Mouse (Mus musculus) forebrain, postnatal 0 days (tissue): Measurements from ENCODE around the gene Fmo5. TPM values are rescaled to one million over a fixed set of nuclear protein-coding genes. Genes with fewer than 3 reads are reported as not detected.

ENCODE experiments used
- ATAC-seq: fragments of 200-750 bp; cut with Nextera tagmentation; 2 replicates; pipeline ENCODE4 v1.8.0; 2017; ENCODE audit warnings: mild to moderate bottlenecking, moderate library complexity
- DNase-seq: peaks from one replicate; pipeline ENCODE4 v3.0.0-alpha.2; 2015
- H3K27ac ChIP-seq: fragments of 300-500 bp; sonication (generic); 2 replicates; pipeline ENCODE4 v1.5.1; 2014; ENCODE audit warnings: low read depth, mild to moderate bottlenecking, antibody characterized with exemption, low read length, moderate library complexity, mixed read lengths
- H3K27me3 ChIP-seq: fragments of 300-500 bp; sonication (generic); 2 replicates; pipeline ENCODE4 v1.6.1; 2014; ENCODE audit warnings: mild to moderate bottlenecking, low read length, mixed read lengths; ENCODE audit not compliant: insufficient read depth
- H3K36me3 ChIP-seq: fragments of 300-500 bp; sonication (generic); 2 replicates; pipeline ENCODE4 v1.6.1; 2014; ENCODE audit warnings: mild to moderate bottlenecking, moderate library complexity; ENCODE audit not compliant: insufficient read depth
- H3K4me1 ChIP-seq: fragments of 300-500 bp; sonication (generic); 2 replicates; pipeline ENCODE4 v1.6.1; 2014; ENCODE audit warnings: antibody characterized with exemption; ENCODE audit not compliant: insufficient read depth
- H3K4me2 ChIP-seq: fragments of 300-500 bp; sonication (generic); 2 replicates; pipeline ENCODE4 v1.6.1; 2014; ENCODE audit warnings: low read depth, mild to moderate bottlenecking, moderate library complexity
- H3K4me3 ChIP-seq: fragments of 300-500 bp; sonication (generic); 2 replicates; pipeline ENCODE4 v1.5.1; 2014; ENCODE audit warnings: low read depth, low read length, mixed read lengths
- H3K9ac ChIP-seq: fragments of 300-500 bp; sonication (generic); 2 replicates; pipeline ENCODE4 v1.6.1; 2014; ENCODE audit warnings: mild to moderate bottlenecking
- H3K9me3 ChIP-seq: fragments of 300-500 bp; sonication (generic); 2 replicates; pipeline ENCODE4 v1.6.1; 2016; ENCODE audit warnings: low read length
- CTCF ChIP-seq: sonication (generic); IDR thresholded peaks from 2 replicates; pipeline ENCODE4 v1.5.1; 2016; ENCODE audit warnings: antibody characterized with exemption, control low read depth, low read depth
- WGBS: fragments of 180-500 bp; shearing (Covaris S2); extraction: QIAGEN DNeasy Blood & Tissue Kit; methylation state at CpG from one replicate; pipeline ENCODE4 v1.1.7; 2014; 5-methylcytosine and 5-hydroxymethylcytosine counted together
- polyA plus RNA-seq: library from polyadenylated mRNA; unstranded; fragments of >200 nt; fragmentation: Nextera tagmentation; extraction: Ambion mirVana; gene quantifications from 2 replicates; pipeline ENCODE4 v1.2.1, GENCODE M21; 2015
- total RNA-seq: library from RNA; depleted of rRNA; stranded (reverse); fragments of >200 nt; gene quantifications from 2 replicates; pipeline ENCODE4 v1.2.3, GENCODE M21; 2014

The Fmo5 gene
- total and polyA plus RNA-seq, 2 experiments from 2014 or later: 0.76 to 1.2 TPM

DNA sequence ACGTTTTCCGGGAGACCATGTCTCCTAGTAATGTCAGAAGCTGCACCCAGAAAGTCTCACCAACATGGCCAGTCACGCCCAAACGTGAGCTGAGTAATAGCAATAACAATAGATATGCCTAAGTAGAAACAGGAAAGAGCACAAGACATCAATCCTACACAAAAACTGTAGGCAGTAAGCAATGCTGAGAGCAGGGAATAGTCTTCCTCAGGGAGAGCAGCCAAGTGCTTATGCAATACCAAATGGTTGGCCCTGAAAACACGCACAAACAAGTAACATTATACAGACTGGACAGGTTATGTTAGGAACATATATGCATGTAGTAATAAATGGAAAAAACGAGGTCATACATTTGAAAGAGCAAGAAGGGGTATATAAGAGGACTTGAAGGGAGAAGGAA is 20.9 kb downstream of the Fmo5 start:
- no peak for TF ChIP-seq CTCF
- Histone ChIP-seq H3K9me3 (no peaks in the 10 kb centered on the region), H3K4me1 (no peaks in the 10 kb centered on the region), H3K36me3 (no peaks in the 10 kb centered on the region), H3K27ac (no peak overlapping the region), H3K27me3 (no peaks in the 10 kb centered on the region), H3K9ac (no peak overlapping the region), H3K4me2 (no peak overlapping the region), H3K4me3 (no peak overlapping the region)
- no peak for DNase-seq
- no peak for ATAC-seq
- 84% methylated on average over 6 of the region's 6 CpGs for WGBS

DNA sequence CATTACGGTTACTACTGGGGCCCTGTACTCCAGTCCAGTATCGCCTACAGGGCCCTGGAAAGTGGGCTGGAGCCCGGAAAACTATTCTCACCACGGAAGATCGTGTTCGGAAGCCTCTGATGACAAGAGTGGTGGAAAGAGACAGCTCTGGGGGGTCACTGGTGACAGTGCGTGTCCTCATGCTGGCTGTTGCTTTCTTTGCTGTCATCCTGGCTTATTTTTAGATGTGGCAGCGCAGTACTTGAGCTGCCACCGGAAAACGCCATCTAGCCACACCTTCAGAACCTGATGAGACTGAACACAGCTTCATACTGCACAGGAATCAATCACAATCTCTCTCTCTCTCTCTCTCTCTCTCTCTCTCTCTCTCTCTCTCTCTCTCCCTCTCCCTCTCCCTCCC is 23.0 kb downstream of the Fmo5 start:
- H3K27me3 ChIP-seq: no peaks in the 10 kb centered on the region
- no peak overlapping the region for H3K4me3 ChIP-seq
- H3K27ac ChIP-seq: no peak overlapping the region

DNA sequence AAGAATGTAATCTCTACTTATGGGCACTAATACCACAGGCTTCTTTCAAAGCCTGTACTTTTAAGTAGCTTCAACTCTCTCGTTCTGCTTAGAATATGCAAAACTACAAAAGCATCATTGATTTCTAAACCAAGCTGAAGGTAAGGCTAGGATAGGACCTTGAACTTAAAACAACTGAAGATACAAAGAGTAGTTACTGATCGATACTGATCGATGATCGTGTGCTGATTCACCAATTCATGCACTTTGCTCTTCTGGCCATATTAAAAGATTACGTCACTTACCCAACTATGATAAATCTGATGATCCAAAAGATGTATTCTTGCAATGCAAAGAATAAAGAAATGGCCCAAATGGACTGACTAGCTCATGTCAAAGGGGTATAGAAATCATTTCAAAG is 25.2 kb downstream of the Fmo5 start:
- no peak for ATAC-seq
- no peaks in the 10 kb centered on the region for H3K36me3 ChIP-seq
- no peak for TF ChIP-seq CTCF

More for the DNA sequence above, 23.0 kb downstream of the Fmo5 start:
- TF ChIP-seq CTCF: no peak
- Histone ChIP-seq H3K4me1 (no peaks in the 10 kb centered on the region), H3K9ac (no peak overlapping the region), H3K9me3 (no peaks in the 10 kb centered on the region), H3K36me3 (no peaks in the 10 kb centered on the region), H3K4me2 (no peak overlapping the region)
- 89% methylated on average over 10 of the region's 10 CpGs for WGBS
- DNase-seq (no peak), ATAC-seq (no peak)

DNA sequence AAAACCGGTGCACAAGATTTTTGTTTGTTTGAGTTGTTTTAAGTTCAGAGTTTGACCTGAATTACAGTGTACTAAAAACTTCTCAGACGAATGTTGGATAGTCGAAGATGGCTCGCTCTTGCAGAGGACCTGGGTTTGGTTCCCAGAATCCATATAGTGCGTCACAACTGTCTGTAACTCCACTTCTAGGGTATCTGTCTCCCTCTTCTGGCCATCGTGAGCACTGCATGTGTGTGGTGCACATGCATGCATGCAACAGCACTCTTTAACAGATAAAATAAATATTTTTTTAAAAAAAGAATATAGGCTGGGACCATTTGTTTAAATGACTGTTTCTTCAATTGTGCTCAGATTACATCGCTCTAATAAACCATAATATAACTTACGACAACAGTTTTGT is 26.3 kb downstream of the Fmo5 start:
- Histone ChIP-seq H3K9ac (no peak overlapping the region), H3K36me3 (no peaks in the 10 kb centered on the region), H3K4me1 (peaks cover 8% of the 10 kb centered on the region; the same call in 1 of the 2 replicates), H3K27ac (no peak overlapping the region), H3K4me3 (no peak overlapping the region), H3K9me3 (no peaks in the 10 kb centered on the region), H3K27me3 (no peaks in the 10 kb centered on the region), H3K4me2 (no peak overlapping the region)
- TF ChIP-seq CTCF: peak; percentile 43
- 84% methylated on average over 8 of the region's 8 CpGs for WGBS
- ATAC-seq (no peak), DNase-seq (no peak)

More for the DNA sequence above, 25.2 kb downstream of the Fmo5 start:
- Histone ChIP-seq H3K27me3 (no peaks in the 10 kb centered on the region), H3K9ac (no peak overlapping the region), H3K4me3 (no peak overlapping the region), H3K27ac (no peak overlapping the region), H3K9me3 (no peaks in the 10 kb centered on the region), H3K4me2 (no peak overlapping the region), H3K4me1 (no peaks in the 10 kb centered on the region)
- no peak for DNase-seq
- 90% methylated on average over 5 of the region's 5 CpGs for WGBS

DNA sequence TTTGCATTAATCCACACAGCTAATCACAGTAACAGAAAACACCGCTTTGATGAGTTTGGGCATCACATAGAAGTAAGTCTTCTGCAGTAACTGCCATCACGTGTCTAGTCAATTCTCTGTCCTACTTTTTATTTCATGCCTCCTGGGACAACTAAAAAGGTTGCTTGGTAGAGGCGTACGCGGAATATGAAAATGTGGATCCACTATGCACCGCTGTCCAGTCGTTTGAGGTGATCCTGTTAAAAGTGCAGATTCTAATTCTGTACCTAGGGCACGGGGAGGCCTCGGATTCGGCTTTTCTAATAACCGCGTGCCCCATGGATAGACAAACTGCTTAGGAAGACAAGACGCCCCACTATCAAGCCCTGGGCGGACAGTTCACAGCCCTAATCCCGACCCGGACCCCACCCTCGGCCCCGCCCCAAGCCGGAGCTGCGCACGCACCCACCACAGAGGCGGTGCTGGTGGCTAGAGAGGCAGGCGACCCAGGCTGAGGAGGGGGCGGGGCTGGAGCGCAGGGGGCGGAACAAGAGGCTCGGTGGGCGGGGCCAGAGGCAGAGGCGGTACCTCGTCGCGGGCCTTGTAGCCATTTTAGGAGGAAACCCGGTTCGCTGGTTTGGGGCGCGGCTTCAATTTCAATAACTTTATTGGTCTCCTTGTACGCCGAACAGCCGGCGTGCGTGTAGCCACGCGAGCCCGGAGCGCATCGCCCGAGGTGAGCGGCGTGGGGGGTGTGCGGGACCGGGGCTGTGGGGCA is 29.2 kb downstream of the Fmo5 start, which contains the start of gene Prkab2:
Prkab2 (plus strand) TSS at position 539 of the 757 bp plus-strand sequence.
- peaks cover 8% of the 10 kb centered on the region; the same call in 1 of the 2 replicates for H3K4me1 ChIP-seq
- H3K36me3 ChIP-seq: peaks cover 7% of the 10 kb centered on the region
- peak within 1 kb of the TSS; percentile 66 for H3K4me2 ChIP-seq
- peak within 1 kb of the TSS; percentile 67 for H3K27ac ChIP-seq
- peak; percentile 96 for ATAC-seq
- H3K9ac ChIP-seq: peak within 1 kb of the TSS; percentile 65
- TF ChIP-seq CTCF: no peak
- H3K27me3 ChIP-seq: no peaks in the 10 kb centered on the region
- DNase-seq: peak; percentile 98
- H3K4me3 ChIP-seq: peak within 1 kb of the TSS; percentile 89
- 2% methylated on average over 46 of the region's 51 CpGs for WGBS
- H3K9me3 ChIP-seq: no peaks in the 10 kb centered on the region

DNA sequence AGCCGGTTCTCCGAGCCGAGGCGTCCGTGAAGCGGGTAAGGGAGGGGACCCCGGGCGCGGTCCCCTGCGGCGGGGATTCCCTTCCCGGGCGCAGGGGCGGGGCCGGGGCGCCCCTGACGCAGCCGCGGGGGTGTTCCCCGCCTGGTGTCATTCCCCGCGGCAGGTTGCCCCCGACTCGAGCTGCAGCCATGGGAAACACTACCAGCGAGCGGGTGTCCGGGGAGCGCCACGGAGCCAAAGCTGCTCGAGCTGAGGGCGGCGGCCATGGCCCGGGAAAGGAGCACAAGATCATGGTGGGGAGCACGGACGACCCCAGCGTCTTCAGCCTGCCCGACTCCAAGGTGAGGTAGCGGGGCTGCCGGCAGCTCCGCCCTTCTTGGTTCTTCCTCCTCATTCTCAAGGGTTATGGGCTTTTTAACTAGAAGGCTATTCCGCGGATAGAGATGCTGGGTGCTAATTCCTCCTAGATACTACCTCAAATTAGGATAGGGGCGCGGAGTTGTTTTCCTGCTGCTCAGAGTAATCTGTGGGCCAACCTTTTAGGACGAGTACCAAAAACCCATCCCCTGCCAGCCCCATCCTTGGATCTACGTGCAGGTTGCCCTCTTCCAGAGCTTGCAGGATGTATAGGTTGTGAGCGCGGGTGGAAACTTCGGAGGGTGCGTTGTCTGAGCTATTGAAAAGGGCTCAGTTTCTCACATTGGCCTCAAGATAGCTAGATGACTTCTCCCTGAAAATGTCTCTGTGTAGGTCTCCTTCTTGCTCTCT is 30.0 kb downstream of the Fmo5 start:
- DNase-seq (peak; percentile 48), ATAC-seq (peak; percentile 78)
- TF ChIP-seq CTCF: no peak
- under 1% methylated on average over 49 of the region's 50 CpGs for WGBS
- H3K9me3 ChIP-seq: no peaks in the 10 kb centered on the region
- peak overlapping the region; percentile 66 for H3K4me2 ChIP-seq
- H3K27me3 ChIP-seq: no peaks in the 10 kb centered on the region
- H3K9ac ChIP-seq: peak overlapping the region; percentile 65
- H3K36me3 ChIP-seq: peaks cover 14% of the 10 kb centered on the region
- peaks cover 8% of the 10 kb centered on the region; the same call in 1 of the 2 replicates for H3K4me1 ChIP-seq
- H3K27ac ChIP-seq: peak overlapping the region; percentile 67
- peak overlapping the region; percentile 89 for H3K4me3 ChIP-seq

DNA sequence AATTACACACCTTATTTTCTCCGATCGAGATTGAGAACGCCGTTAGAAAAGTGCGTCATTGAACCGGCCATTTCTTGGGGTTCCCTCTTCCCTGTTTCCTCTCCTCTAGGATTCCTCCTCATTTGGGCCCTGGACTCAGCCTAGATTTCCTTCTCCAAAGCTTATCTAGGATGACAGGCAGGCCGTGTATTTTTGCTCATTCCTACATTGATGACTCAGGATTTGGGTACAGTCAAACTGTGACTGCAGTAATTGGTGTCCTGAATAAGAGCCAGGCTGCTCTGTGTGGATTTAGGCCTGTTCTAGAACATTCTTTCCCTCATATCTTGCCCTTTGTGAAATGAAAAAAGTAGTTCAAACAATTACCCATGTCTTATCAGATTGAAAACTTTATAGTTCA is 31.1 kb downstream of the Fmo5 start:
- Histone ChIP-seq H3K9me3 (no peaks in the 10 kb centered on the region), H3K4me1 (peaks cover 8% of the 10 kb centered on the region; the same call in 1 of the 2 replicates), H3K4me2 (peak overlapping the region; percentile 66; the same call in 1 of the 2 replicates), H3K4me3 (0 out of 2 replicates have a peak overlapping the region, but pooled peaks have one; percentile 89), H3K27me3 (no peaks in the 10 kb centered on the region), H3K27ac (no peak overlapping the region), H3K36me3 (peaks cover 25% of the 10 kb centered on the region), H3K9ac (no peak overlapping the region)
- no peak for ATAC-seq
- DNase-seq: no peak
- 93% methylated on average over 7 of the region's 7 CpGs for WGBS
- no peak for TF ChIP-seq CTCF
